In the genomic region with DNA sequence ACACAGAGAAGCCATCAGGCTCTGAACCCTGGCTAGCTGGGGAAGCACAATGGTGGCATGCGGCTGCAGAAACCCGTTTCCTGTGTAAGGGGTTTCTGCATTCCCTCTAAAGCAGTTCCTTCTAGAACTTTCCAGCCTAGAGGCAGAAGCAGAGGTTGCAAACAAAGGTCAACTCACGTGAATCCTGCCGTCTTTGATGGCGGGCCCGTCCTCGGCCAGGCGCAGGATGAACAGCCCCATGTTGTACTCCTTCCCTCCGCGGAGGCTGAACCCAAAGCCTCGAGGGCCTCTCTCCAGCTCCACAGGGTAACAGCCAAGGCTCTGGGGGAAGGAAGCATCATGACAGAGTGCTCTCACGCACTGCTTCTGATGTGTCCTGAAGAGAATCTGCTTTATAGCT, we compare ENCODE assay signal across 23 mouse cellular contexts.
"Had no signal": no experiment of that assay in that cellular context is flagged by ENCODE, and none has a peak within 500 bp of the region (broad histone marks: within the 10 kb centered on the region; RNA-seq: fewer than 3 reads in every experiment).

No protein-coding gene starts in this region.

- H3K27ac ChIP-seq: gastrocnemius, adult 2 months; heart, embryonic 10.5 days; hindbrain, embryonic 10.5 days; hindbrain, embryonic 12.5 days; hindbrain, embryonic 15.5 days; layer of hippocampus, adult 2 months; left cerebral cortex, adult 2 months; limb, embryonic 10.5 days; limb, embryonic 12.5 days; liver, embryonic 13.5 days had no signal

- H3K9ac ChIP-seq: heart, embryonic 12.5 days; hindbrain, embryonic 12.5 days; hindbrain, embryonic 15.5 days; limb, embryonic 12.5 days; liver, embryonic 13.5 days had no signal

- H3K4me3 ChIP-seq: gastrocnemius, adult 2 months; heart, embryonic 10.5 days; heart, embryonic 12.5 days; hindbrain, embryonic 10.5 days; hindbrain, embryonic 12.5 days; hindbrain, embryonic 15.5 days; layer of hippocampus, adult 2 months; left cerebral cortex, adult 2 months; limb, embryonic 10.5 days; limb, embryonic 12.5 days; liver, embryonic 13.5 days had no signal

- H3K27me3 ChIP-seq: heart, embryonic 12.5 days; hindbrain, embryonic 12.5 days; hindbrain, embryonic 15.5 days; limb, embryonic 12.5 days; liver, embryonic 13.5 days had no signal

- DNase-seq: gastrocnemius, adult 2 months; gastrocnemius, postnatal 10 days; gastrocnemius, postnatal 25 days; heart, adult 18-20 months; heart, postnatal 4 days; kidney, adult 18-20 months; kidney, adult 8-10 months; kidney, postnatal 10 days; kidney, postnatal 25 days; layer of hippocampus, postnatal 36 days; liver; liver, embryonic 13.5 days had no signal

- H3K9me3 ChIP-seq: heart, embryonic 10.5 days; heart, embryonic 12.5 days; hindbrain, embryonic 10.5 days; hindbrain, embryonic 12.5 days; hindbrain, embryonic 15.5 days; limb, embryonic 10.5 days; limb, embryonic 12.5 days; liver, embryonic 13.5 days had no signal

- H3K4me1 ChIP-seq: heart, embryonic 10.5 days; heart, embryonic 12.5 days; hindbrain, embryonic 10.5 days; hindbrain, embryonic 12.5 days; hindbrain, embryonic 15.5 days; limb, embryonic 10.5 days; limb, embryonic 12.5 days; liver, embryonic 13.5 days had no signal

- H3K4me2 ChIP-seq: heart, embryonic 12.5 days; hindbrain, embryonic 12.5 days; hindbrain, embryonic 15.5 days; limb, embryonic 12.5 days; liver, embryonic 11.5 days; liver, embryonic 13.5 days had no signal

- ATAC-seq: intestine, postnatal 0 days had no signal
